Mouse (Mus musculus) erythroblast, embryonic 14.5 days (primary cell): Measurements from ENCODE around the gene Cpne2. TPM values are rescaled to one million over a fixed set of nuclear protein-coding genes. Genes with fewer than 3 reads are reported as not detected.

ENCODE experiments used
- H3K27me3 ChIP-seq: 2 replicates; pipeline ENCODE4 v1.6.1; 2012; ENCODE audit warnings: inconsistent platforms; ENCODE audit not compliant: control insufficient read depth
- H3K36me3 ChIP-seq: 2 replicates; pipeline ENCODE4 v1.6.1; 2012; ENCODE audit warnings: mild to moderate bottlenecking, inconsistent platforms; ENCODE audit not compliant: control insufficient read depth
- H3K4me1 ChIP-seq: 2 replicates; pipeline ENCODE4 v1.6.1; 2012; ENCODE audit warnings: inconsistent platforms; ENCODE audit not compliant: control insufficient read depth
- H3K4me3 ChIP-seq: replicated peaks from 2 replicates; pipeline ENCODE3; 2012; ENCODE audit warnings: moderate library complexity, mild to moderate bottlenecking, inconsistent platforms
- H3K9me3 ChIP-seq: 2 replicates; pipeline ENCODE4 v1.6.1; 2012; ENCODE audit warnings: low read length, inconsistent platforms, mixed read lengths; ENCODE audit not compliant: control insufficient read depth
- GATA1 ChIP-seq: IDR thresholded peaks from 2 replicates; pipeline ENCODE4 v1.6.1; 2012; ENCODE audit warnings: low read length, inconsistent platforms, mixed read lengths
- TAL1 ChIP-seq: IDR thresholded peaks from 3 replicates; pipeline ENCODE4 v1.6.1; 2012; ENCODE audit warnings: low read length, inconsistent platforms, mixed read lengths
- polyA plus RNA-seq: library from polyadenylated mRNA; stranded (reverse); fragments of >175 nt; gene quantifications from 2 replicates; pipeline ENCODE4 v1.2.3, GENCODE M21; 2012

Cpne2 gene
- polyA plus RNA-seq, 1 experiment: 0.06 TPM

DNA sequence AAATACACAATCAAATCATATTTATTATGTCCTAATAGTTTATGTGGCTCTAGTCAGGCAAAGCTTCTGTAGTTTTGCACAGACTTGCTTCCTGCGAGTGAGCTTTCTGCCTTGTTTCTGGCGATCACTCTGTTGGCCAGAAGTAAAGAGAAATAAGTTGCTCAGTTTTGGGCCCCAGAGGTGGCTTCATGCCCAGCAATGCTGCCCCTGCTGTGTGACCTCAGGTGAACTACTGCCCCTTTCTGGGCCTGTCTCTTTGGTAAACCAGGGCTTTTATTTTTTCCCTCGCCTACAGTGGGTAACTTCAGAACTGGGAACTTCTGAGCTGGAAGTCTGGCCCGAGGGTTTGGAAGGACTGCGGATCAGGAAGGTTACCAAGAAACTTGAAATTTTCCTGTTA, 16.3 kb downstream of the Cpne2 start:
- H3K27me3 ChIP-seq: no peaks in the 10 kb centered on the region
- H3K9me3 ChIP-seq: no peaks in the 10 kb centered on the region
- H3K4me3 ChIP-seq: no peak overlapping the region
- TF ChIP-seq TAL1: no peak
- no peak for TF ChIP-seq GATA1
- no peaks in the 10 kb centered on the region for H3K4me1 ChIP-seq
- H3K36me3 ChIP-seq: no peaks in the 10 kb centered on the region

DNA sequence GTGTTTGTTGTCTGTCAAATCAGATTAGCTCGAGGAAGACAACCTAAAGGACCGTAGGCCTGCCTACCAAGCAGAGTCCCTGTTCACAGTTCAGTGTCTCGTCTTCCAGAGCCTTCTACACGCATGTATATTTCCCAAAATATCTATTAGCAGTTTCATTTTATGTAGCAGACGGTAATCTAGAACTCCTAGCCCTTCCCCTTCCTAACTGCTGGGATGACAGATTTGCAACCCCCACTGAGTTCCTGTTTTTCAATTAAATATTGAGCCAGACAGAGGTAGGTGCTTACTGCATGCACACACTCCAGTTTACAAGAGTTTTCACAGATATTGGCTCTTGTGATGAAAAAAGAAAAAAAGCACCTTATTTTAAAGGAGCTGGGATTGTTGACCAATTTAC, 16.7 kb downstream of the Cpne2 start:
- no peaks in the 10 kb centered on the region for H3K27me3 ChIP-seq
- H3K4me3 ChIP-seq: no peak overlapping the region
- H3K36me3 ChIP-seq: no peaks in the 10 kb centered on the region
- H3K4me1 ChIP-seq: no peaks in the 10 kb centered on the region
- TF ChIP-seq GATA1: no peak
- TF ChIP-seq TAL1: no peak
- no peaks in the 10 kb centered on the region for H3K9me3 ChIP-seq

DNA sequence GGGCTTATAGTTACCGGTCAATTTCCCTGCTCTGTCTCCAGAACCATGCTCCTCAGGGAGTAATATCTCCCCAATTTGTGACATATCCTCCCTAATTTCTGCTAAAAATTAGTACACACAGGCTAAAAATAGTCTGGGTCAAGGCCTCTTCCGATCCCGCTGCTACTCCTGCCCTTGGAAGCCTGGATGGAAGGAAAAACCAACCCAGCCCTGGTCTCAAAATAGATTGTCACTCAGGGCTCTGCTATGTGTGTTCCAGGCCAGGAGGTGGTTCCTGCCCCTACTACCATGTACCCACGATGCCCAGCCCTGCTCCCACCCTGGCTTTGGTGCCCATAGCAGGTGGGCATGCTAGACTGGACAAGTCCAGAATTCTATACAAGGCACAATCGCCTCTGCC, 17.2 kb downstream of the Cpne2 start:
- no peak for TF ChIP-seq TAL1
- no peak for TF ChIP-seq GATA1
- Histone ChIP-seq H3K4me3 (no peak overlapping the region), H3K9me3 (no peaks in the 10 kb centered on the region), H3K27me3 (no peaks in the 10 kb centered on the region), H3K4me1 (no peaks in the 10 kb centered on the region), H3K36me3 (no peaks in the 10 kb centered on the region)

DNA sequence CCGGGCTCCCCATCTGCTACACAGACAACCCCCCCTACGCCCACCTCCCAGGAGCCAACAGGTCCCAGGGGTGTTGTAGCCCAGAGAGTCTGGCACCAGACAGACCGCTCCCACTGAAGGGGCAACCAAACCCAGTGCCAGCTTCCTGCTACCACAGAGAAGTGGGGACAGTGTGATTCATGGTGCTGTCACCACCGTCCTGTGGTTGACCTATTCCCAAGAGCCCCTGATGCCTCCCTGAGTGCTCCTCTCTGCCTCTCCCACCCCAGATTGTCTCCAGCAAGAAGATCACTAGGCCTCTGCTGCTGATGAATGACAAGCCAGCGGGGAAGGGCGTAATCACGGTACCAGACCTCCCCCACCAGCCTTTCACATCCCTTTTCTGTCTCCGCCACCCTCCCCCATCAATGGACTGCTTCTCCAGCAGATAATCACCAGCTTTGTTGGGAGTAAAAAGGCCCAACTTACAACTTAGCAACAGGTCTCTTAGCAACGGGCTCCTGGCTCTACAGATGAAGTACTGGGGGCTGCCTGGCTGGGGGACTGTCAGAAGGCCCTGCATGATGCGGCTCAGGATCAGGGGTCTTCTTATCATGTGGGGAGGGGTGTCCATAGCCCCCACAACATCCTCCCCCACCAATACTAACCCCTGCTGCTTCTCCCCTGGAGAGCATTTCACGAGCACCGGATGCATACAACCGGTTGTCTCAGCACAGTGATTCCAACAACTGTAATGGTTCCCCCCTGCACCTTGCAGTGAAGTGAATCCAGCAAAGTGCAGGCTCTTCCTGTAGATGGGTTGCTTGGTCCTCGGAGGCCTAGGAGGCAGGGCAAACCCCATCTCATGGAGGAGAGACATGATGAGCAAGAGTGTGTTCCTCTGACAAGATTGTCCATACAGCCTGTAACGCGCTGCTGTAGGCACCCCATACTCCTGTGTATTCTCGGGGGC, 19.0 kb downstream of the Cpne2 start:
- no peak for TF ChIP-seq TAL1
- no peak for TF ChIP-seq GATA1
- Histone ChIP-seq H3K4me3 (no peak overlapping the region), H3K27me3 (no peaks in the 10 kb centered on the region), H3K4me1 (no peaks in the 10 kb centered on the region), H3K9me3 (no peaks in the 10 kb centered on the region), H3K36me3 (no peaks in the 10 kb centered on the region)

DNA sequence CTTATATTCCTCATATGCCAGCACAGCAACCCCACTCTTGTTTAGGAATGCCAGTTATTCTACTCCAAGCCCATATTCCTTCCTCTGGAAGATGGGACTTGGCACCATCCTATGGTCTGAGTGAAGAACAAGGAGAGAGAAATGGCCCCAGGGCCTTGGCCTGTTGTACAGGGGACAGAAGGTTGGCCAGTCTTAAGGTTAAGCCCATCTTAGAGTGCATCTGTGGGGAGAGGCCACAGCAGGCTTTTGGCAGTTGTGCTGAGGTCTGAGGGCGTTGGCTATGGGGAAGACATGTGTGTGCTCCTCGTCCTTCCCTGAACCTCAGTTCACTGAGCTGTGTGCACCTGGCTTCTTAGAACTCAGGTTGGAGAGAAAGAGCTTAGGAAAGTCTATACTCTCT, 19.9 kb downstream of the Cpne2 start:
- TF ChIP-seq GATA1 (no peak), TAL1 (no peak)
- H3K9me3 ChIP-seq: no peaks in the 10 kb centered on the region
- no peak overlapping the region for H3K4me3 ChIP-seq
- H3K36me3 ChIP-seq: no peaks in the 10 kb centered on the region
- H3K4me1 ChIP-seq: no peaks in the 10 kb centered on the region
- H3K27me3 ChIP-seq: no peaks in the 10 kb centered on the region

DNA sequence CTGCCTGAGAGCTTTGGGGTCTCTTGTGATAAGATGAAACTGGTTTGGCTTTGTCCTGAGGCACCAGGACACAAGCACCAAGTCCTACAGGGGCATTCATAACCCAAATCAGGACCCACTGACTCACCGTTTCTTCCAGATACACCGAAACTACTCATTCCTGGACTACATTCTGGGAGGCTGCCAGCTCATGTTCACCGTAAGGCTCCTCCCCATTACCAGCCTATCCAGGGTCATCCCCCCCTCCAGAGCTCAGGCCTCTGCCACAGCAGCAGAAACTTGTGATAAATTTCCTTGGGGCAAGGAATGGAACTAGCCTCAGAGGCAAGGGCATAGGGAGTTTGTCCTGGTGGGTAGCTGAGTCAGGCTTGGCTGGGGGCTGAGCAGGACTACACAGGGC, 24.5 kb downstream of the Cpne2 start:
- Histone ChIP-seq H3K9me3 (no peaks in the 10 kb centered on the region), H3K4me1 (no peaks in the 10 kb centered on the region), H3K4me3 (no peak overlapping the region), H3K36me3 (no peaks in the 10 kb centered on the region), H3K27me3 (no peaks in the 10 kb centered on the region)
- TF ChIP-seq GATA1 (no peak), TAL1 (no peak)

DNA sequence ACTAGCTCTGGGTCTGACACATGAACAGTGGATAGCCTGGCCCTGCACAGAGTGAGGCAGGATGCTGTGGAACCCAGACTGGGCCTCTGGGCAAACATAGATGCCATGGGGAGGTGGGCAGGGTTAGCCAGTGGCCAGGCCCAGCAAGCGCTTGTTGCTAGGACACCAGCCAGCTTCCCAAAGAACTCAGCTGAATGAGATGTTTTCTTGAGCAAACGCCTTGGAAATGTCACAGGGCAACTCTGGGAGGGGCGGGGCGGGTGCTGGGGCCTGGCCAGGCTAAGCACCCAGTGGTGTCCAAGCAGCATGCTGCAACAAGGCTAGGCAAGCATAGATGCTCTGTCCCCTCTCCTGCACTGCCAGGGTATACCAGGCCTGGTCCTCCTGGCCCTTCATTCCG, 28.5 kb downstream of the Cpne2 start:
- Histone ChIP-seq H3K36me3 (no peaks in the 10 kb centered on the region), H3K27me3 (0 out of 2 replicates have a peak, but pooled peaks cover 3% of the 10 kb centered on the region), H3K4me1 (no peaks in the 10 kb centered on the region), H3K9me3 (no peaks in the 10 kb centered on the region), H3K4me3 (no peak overlapping the region)
- TF ChIP-seq TAL1 (no peak), GATA1 (no peak)

DNA sequence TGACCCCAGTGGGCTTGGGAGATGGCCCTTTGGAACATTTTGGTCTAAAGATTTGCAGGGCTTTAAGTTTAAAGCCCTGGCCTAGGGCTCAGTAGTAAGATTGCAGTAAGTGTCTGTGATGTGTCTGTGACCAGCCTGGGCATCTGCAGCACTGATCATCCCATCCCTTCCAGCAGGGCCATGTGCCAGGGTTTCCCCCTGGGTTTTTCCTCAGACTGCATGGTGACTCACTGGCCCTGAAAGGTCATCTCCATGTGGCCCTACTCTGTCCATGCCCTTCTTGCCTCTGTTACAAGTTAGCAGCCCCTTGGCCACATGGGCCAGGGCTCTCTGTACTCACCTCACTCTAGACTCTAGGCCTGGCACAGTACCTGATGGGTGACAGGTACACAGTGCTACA, 31.6 kb downstream of the Cpne2 start:
- Histone ChIP-seq H3K27me3 (0 out of 2 replicates have a peak, but pooled peaks cover 3% of the 10 kb centered on the region), H3K4me3 (no peak overlapping the region), H3K36me3 (no peaks in the 10 kb centered on the region), H3K4me1 (no peaks in the 10 kb centered on the region), H3K9me3 (no peaks in the 10 kb centered on the region)
- TF ChIP-seq GATA1 (no peak), TAL1 (no peak)

DNA sequence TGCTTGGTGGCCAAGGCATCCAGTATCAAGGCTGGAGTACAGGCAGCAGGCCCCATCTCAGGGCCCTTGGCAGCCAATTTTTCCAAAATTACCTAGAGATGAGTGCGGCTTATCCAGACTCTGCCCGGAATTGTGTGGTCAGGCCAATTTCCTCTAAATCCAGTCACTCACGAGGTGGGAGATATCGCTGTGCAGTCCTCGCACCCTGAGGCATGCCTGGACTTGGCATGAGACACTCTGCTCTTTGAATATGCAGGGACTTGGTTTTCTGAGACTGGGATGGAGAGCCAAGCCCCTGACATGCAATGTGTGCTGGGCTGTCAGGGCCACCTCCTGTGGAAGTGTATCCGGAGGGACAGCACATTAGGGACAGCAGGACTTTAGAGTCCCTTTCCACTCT, 33.2 kb downstream of the Cpne2 start:
- Histone ChIP-seq H3K4me1 (no peaks in the 10 kb centered on the region), H3K36me3 (no peaks in the 10 kb centered on the region), H3K4me3 (no peak overlapping the region), H3K27me3 (0 out of 2 replicates have a peak, but pooled peaks cover 3% of the 10 kb centered on the region), H3K9me3 (no peaks in the 10 kb centered on the region)
- TF ChIP-seq GATA1 (no peak), TAL1 (no peak)
